Mouse (Mus musculus): ENCODE measurements around the gene Tnk1. TPM values are rescaled to one million over a fixed set of nuclear protein-coding genes. Genes with fewer than 3 reads are reported as not detected.
A peak's percentile ranks its signal among the peaks of the same experiment; 100 is the strongest.

Gene Tnk1
- polyA plus RNA-seq, 1 experiment from 2014 or later: 10.8 TPM

DNA sequence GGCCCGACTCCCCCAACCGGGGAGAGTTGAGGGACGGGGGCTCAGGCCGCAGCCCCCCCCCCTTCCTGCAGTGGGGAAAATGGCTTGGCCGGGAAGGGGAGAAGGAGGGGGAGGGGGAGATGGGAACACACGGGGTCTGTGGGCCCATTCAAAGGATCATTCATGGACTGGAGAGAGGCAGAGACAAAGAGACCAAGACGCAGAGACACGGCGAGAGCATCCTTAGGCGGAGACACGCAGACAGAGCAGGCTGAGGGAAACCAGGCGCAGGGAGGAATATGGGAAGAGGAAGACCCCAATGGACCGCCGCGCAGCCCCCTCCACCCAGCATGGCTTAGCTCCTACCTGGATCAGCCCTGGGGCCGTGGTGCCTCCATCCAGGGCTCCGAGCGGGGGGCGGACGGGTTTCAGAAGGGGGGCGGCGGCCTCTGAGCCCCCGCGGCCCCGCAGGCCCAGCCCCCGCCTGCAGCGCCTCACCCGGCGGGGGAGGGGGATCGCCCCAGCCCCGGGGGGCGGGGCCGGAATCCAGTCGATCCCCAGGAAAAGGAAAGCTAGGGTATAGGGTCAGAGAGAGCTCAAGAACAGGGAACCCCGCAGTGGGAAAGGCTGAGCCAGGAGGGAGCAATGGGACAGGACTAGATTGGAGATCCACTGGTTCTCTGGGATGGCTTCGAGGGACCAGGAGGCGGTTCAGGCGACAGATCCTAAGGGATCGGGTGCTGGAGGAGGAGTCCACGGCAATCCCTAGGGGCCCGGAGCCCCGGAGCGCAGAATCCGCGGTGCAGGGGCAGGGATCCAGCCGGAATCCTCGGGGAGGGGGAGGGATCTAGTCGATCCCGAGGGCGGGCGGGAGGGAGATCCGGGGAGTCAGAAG lies 21.6 kb downstream of the Tnk1 start:
- H3K27me3 ChIP-seq (ENCODE audit: control insufficient read depth, insufficient read depth, low read depth, low read length): peaks cover 15% of the 10 kb centered on the region
- H3K36me3 ChIP-seq (ENCODE audit: control insufficient read depth, insufficient read depth, low read length): peaks cover 2% of the 10 kb centered on the region; the same call in 1 of the 2 replicates
- H3K9me3 ChIP-seq (ENCODE audit: control insufficient read depth, low read length): no peaks in the 10 kb centered on the region
- 2% methylated on average over 44 of the region's 52 CpGs for WGBS
- peak overlapping the region; percentile 81 for H3K9ac ChIP-seq (ENCODE audit: low read length)
- ATAC-seq (ENCODE audit: low read depth): 0 out of 2 replicates have a peak, but pooled peaks have one; percentile 0
- H3K4me1 ChIP-seq (replicated peaks; ENCODE audit: control insufficient read depth, insufficient read depth, low read length): peaks cover 40% of the 10 kb centered on the region
- H3K4me2 ChIP-seq (ENCODE audit: low read depth, low read length): peak overlapping the region; percentile 98
- H3K4me3 ChIP-seq (ENCODE audit: low read length): peak overlapping the region; percentile 62
- peak overlapping the region; percentile 75 for H3K27ac ChIP-seq (ENCODE audit: low read length)

DNA sequence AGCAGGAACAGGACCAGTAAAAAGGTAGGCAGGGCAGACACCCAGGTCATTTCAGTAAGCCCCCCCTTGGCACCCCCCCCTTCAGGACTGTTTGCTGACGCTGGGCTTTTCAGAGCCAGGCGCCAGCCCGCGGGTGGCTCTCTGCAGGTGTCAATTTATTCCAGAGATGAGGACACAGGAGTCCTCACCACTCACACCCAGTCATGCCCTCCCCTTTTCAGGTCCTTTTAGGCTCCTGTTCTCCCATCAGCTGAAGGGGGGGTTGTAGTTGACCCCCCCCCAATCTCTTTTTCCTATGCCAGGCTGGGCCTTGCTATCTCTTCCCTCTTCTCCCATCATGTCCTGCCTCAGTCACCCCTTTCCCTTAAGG lies 22.6 kb downstream of the Tnk1 start:
- peak overlapping the region; percentile 98 for H3K4me2 ChIP-seq (ENCODE audit: low read depth, low read length)
- no peak overlapping the region for H3K27ac ChIP-seq (ENCODE audit: low read length)
- peaks cover 2% of the 10 kb centered on the region; the same call in 1 of the 2 replicates for H3K36me3 ChIP-seq (ENCODE audit: control insufficient read depth, insufficient read depth, low read length)
- no peak for ATAC-seq (ENCODE audit: low read depth)
- peaks cover 40% of the 10 kb centered on the region for H3K4me1 ChIP-seq (replicated peaks; ENCODE audit: control insufficient read depth, insufficient read depth, low read length)
- no peaks in the 10 kb centered on the region for H3K9me3 ChIP-seq (ENCODE audit: control insufficient read depth, low read length)
- 14% methylated on average over 4 of the region's 4 CpGs for WGBS
- no peak overlapping the region; the same call in 1 of the 2 replicates for H3K9ac ChIP-seq (ENCODE audit: low read length)
- H3K27me3 ChIP-seq (ENCODE audit: control insufficient read depth, insufficient read depth, low read depth, low read length): peaks cover 15% of the 10 kb centered on the region
- peak overlapping the region; percentile 62 for H3K4me3 ChIP-seq (ENCODE audit: low read length)

DNA sequence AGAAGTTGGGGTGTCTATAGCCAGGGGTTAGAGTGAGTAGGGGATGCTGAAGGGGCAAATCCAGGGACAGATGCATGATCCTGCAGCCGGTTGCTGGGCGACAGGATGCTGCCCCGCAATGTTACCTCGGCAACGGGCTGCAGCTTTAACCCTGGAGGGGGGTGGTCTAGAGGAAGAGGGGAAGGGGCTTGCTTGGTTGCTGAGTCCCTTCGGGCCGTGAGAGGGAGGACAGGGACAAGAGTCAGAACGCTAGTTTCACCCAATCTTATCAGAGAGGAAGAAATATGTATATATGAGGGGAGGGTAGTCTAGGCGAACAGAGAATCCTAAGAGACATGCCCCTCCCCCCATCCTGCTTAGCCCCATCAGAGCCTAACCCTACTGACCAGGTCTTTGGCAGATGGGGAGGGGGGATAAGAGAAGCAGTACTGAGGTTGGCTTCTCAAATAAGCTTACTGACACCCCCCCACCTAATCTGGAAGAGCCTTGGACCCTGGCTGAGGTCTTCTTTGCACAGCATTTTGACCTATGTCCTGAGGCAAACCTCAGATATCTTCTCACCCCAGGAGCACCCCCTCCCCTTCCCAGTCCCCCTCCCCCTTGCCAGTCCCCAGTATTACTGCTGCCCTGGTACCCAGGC lies 23.1 kb downstream of the Tnk1 start:
- Histone ChIP-seq H3K9ac (ENCODE audit: low read length) (no peak overlapping the region), H3K27ac (ENCODE audit: low read length) (no peak overlapping the region), H3K4me2 (ENCODE audit: low read depth, low read length) (peak overlapping the region; percentile 98), H3K4me3 (ENCODE audit: low read length) (peak overlapping the region; percentile 4; the same call in 1 of the 2 replicates), H3K9me3 (ENCODE audit: control insufficient read depth, low read length) (no peaks in the 10 kb centered on the region), H3K4me1 (replicated peaks; ENCODE audit: control insufficient read depth, insufficient read depth, low read length) (peaks cover 40% of the 10 kb centered on the region), H3K27me3 (ENCODE audit: control insufficient read depth, insufficient read depth, low read depth, low read length) (peaks cover 15% of the 10 kb centered on the region), H3K36me3 (ENCODE audit: control insufficient read depth, insufficient read depth, low read length) (peaks cover 2% of the 10 kb centered on the region; the same call in 1 of the 2 replicates)
- WGBS: 24% methylated on average over 9 of the region's 9 CpGs
- ATAC-seq (ENCODE audit: low read depth): no peak

DNA sequence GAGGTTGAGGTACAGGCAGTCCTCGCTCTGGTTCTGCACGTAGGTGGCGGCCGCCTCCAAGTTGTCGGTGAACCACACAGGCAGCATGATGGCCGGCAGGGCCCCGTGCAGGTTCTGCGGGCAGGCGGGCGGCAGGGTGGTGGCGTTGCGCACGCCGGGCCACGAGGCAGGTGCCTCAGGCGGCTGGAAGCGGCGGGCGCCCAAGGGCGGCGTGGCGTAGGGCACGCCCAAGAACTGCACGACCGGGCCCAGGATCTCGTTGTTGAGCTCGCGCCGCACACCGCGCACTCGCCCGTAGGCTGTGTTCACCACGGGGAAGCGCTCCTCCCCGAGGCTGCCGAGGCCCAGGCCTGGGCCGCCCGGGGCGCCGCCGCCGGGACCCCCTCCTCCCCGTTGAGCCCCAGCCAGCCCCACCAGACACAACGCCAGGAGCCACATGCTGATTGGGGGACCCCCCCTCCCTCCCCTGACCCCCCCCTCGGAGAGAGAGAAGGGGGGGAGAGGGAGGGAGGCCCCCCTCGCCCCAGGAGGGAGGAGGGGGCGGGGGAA lies 24.5 kb downstream of the Tnk1 start:
- peaks cover 15% of the 10 kb centered on the region for H3K27me3 ChIP-seq (ENCODE audit: control insufficient read depth, insufficient read depth, low read depth, low read length)
- peak overlapping the region; percentile 76 for H3K9ac ChIP-seq (ENCODE audit: low read length)
- peak overlapping the region; percentile 36; the same call in 1 of the 2 replicates for H3K27ac ChIP-seq (ENCODE audit: low read length)
- no peaks in the 10 kb centered on the region for H3K9me3 ChIP-seq (ENCODE audit: control insufficient read depth, low read length)
- peak overlapping the region; percentile 88 for H3K4me2 ChIP-seq (ENCODE audit: low read depth, low read length)
- peaks cover 34% of the 10 kb centered on the region for H3K4me1 ChIP-seq (replicated peaks; ENCODE audit: control insufficient read depth, insufficient read depth, low read length)
- WGBS: 7% methylated on average over 41 of the region's 48 CpGs
- peak overlapping the region; percentile 48 for H3K4me3 ChIP-seq (ENCODE audit: low read length)
- peaks cover 2% of the 10 kb centered on the region; the same call in 1 of the 2 replicates for H3K36me3 ChIP-seq (ENCODE audit: control insufficient read depth, insufficient read depth, low read length)
- ATAC-seq (ENCODE audit: low read depth): no peak

DNA sequence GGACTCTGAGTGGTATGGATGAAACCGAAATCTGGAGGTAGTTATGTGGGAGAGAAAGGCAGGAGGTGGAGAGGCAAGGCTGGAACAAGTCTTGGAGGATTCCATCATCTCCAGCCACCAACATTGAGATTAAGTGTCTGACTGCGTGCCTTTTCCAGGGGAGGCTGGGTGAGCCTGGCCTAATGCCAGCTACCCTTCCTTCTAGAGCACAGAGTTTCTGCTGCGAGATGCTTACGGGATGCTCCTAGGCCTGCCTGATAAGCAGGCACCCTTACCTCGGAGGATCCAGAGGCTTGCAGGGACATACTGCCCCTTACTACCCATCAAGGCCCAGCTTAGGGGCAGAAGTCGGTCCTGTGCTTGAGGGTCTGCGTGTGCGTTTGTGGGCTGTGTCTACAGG lies 25.0 kb downstream of the Tnk1 start:
- H3K4me3 ChIP-seq (ENCODE audit: low read length): peak overlapping the region; percentile 48
- WGBS: 52% methylated on average over 8 of the region's 8 CpGs
- H3K27ac ChIP-seq (ENCODE audit: low read length): peak overlapping the region; percentile 36; the same call in 1 of the 2 replicates
- peaks cover 33% of the 10 kb centered on the region for H3K4me1 ChIP-seq (replicated peaks; ENCODE audit: control insufficient read depth, insufficient read depth, low read length)
- H3K9me3 ChIP-seq (ENCODE audit: control insufficient read depth, low read length): no peaks in the 10 kb centered on the region
- peak overlapping the region; percentile 76 for H3K9ac ChIP-seq (ENCODE audit: low read length)
- H3K4me2 ChIP-seq (ENCODE audit: low read depth, low read length): peak overlapping the region; percentile 88
- peaks cover 15% of the 10 kb centered on the region for H3K27me3 ChIP-seq (ENCODE audit: control insufficient read depth, insufficient read depth, low read depth, low read length)
- no peak for ATAC-seq (ENCODE audit: low read depth)
- H3K36me3 ChIP-seq (ENCODE audit: control insufficient read depth, insufficient read depth, low read length): peaks cover 2% of the 10 kb centered on the region; the same call in 1 of the 2 replicates

DNA sequence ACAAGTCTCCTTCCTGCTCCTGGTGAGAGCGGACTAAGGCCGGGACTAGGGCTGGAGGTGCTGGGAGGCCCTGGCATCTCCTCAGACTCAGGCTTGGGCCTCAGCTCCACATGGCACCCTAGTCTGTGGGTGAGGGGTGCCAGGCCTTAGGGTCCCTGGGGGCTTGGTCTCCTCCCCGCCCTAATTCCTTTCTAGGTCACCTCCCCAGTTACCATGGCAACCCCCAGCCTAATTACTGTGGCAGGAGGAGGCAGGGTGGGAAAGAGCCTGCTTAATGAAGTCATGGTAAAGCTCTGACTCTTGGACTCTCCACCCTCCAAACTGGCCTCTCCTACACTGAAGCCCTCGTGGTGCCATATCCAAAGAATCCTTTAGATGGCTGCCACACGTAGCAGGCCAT lies 29.7 kb downstream of the Tnk1 start:
- peaks cover 19% of the 10 kb centered on the region; the same call in 1 of the 2 replicates for H3K36me3 ChIP-seq (ENCODE audit: control insufficient read depth, insufficient read depth, low read length)
- ATAC-seq (ENCODE audit: low read depth): no peak
- H3K27me3 ChIP-seq (ENCODE audit: control insufficient read depth, insufficient read depth, low read depth, low read length): peaks cover 4% of the 10 kb centered on the region; the same call in 1 of the 2 replicates
- H3K27ac ChIP-seq (ENCODE audit: low read length): no peak overlapping the region
- no peak overlapping the region for H3K9ac ChIP-seq (ENCODE audit: low read length)
- H3K4me2 ChIP-seq (ENCODE audit: low read depth, low read length): no peak overlapping the region
- no peak overlapping the region for H3K4me3 ChIP-seq (ENCODE audit: low read length)
- H3K9me3 ChIP-seq (ENCODE audit: control insufficient read depth, low read length): no peaks in the 10 kb centered on the region
- WGBS: 74% methylated on average over 5 of the region's 5 CpGs
- H3K4me1 ChIP-seq (replicated peaks; ENCODE audit: control insufficient read depth, insufficient read depth, low read length): peaks cover 4% of the 10 kb centered on the region

DNA sequence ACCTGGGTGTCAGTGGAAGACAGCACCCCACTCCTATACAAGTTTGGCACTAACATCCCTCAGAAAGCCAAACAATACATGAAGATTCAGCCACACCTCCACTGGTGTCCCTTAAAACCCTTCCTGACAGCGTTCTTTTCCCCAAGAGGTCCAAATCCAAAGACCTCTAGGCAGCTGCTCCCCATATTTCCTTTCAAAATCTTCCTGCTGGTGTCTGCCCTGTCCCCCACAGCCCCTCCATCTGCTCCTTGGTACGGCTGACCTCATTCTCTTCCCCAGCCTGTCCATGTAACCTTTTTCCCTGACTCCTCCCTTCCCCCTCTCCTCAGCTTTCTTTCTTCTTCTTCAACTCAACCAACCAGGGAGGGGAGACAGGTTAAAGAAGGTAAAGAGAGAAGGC lies 35.1 kb downstream of the Tnk1 start:
- no peaks in the 10 kb centered on the region for H3K27me3 ChIP-seq (ENCODE audit: control insufficient read depth, insufficient read depth, low read depth, low read length)
- no peak for ATAC-seq (ENCODE audit: low read depth)

DNA sequence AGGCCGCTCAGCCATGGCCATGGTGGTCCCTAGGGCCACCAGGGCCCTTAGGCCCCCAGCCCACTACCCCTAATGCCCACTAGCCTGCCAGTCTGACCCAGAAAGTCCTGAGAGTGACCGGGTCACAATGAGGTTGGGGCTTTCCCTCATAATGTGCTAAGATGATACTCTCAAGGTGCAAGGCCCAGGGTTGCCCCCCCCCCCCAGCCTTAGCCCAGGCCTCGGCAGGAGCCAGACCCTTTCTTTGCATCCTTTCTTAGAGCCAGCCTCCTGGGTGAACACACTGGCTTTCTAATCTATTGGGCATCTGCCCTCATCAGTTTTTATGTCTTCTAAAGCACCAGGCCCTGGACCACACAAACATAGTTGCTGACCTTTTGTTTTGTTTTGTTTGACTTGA lies 36.5 kb downstream of the Tnk1 start, which contains the start of gene Spem1:
TSS of gene Spem1 (minus strand) at position 101 of the 400 bp plus-strand sequence.
- H3K9ac ChIP-seq (ENCODE audit: low read length): no peak within 1 kb of the TSS
- no peak within 1 kb of the TSS for H3K27ac ChIP-seq (ENCODE audit: low read length)
- 0 out of 2 replicates have a peak, but pooled peaks cover 2% of the 10 kb centered on the region for H3K9me3 ChIP-seq (ENCODE audit: control insufficient read depth, low read length)
- no peaks in the 10 kb centered on the region for H3K4me1 ChIP-seq (replicated peaks; ENCODE audit: control insufficient read depth, insufficient read depth, low read length)
- peaks cover 10% of the 10 kb centered on the region; the same call in 1 of the 2 replicates for H3K36me3 ChIP-seq (ENCODE audit: control insufficient read depth, insufficient read depth, low read length)
- ATAC-seq (ENCODE audit: low read depth): no peak
- H3K27me3 ChIP-seq (ENCODE audit: control insufficient read depth, insufficient read depth, low read depth, low read length): no peaks in the 10 kb centered on the region
- H3K4me3 ChIP-seq (ENCODE audit: low read length): no peak within 1 kb of the TSS
- 78% methylated on average over 3 of the region's 3 CpGs for WGBS
- no peak within 1 kb of the TSS for H3K4me2 ChIP-seq (ENCODE audit: low read depth, low read length)

More for the DNA sequence above, 35.1 kb downstream of the Tnk1 start:
- H3K4me3 ChIP-seq (ENCODE audit: low read length): no peak overlapping the region
- no peak overlapping the region for H3K27ac ChIP-seq (ENCODE audit: low read length)
- no peaks in the 10 kb centered on the region for H3K9me3 ChIP-seq (ENCODE audit: control insufficient read depth, low read length)
- no peak overlapping the region for H3K9ac ChIP-seq (ENCODE audit: low read length)
- WGBS: 65% methylated on average over 2 of the region's 2 CpGs
- no peak overlapping the region for H3K4me2 ChIP-seq (ENCODE audit: low read depth, low read length)
- no peaks in the 10 kb centered on the region for H3K4me1 ChIP-seq (replicated peaks; ENCODE audit: control insufficient read depth, insufficient read depth, low read length)
- H3K36me3 ChIP-seq (ENCODE audit: control insufficient read depth, insufficient read depth, low read length): peaks cover 17% of the 10 kb centered on the region; the same call in 1 of the 2 replicates

DNA sequence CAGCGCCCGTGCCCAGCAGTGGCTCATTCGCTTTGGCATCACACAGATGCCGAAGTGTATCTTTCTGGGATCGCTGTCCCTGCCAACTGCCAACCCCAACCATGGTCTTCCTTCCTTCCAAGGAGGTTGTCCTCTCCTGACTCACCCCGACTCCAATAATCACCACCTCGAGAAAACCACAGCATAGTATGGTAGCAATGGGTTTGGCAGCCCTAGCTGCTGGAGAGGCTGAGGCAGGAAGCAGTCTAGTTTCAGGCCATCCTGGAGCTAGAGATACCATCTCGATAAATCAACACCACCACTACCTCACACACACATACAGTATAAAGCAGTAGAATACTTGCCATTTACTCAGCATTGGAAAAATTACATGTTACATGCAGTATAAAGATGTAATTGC lies 39.7 kb downstream of the Tnk1 start:
- WGBS: 86% methylated on average over 8 of the region's 8 CpGs
- Histone ChIP-seq H3K9ac (ENCODE audit: low read length) (no peak overlapping the region), H3K4me3 (ENCODE audit: low read length) (no peak overlapping the region), H3K4me2 (ENCODE audit: low read depth, low read length) (no peak overlapping the region), H3K27ac (ENCODE audit: low read length) (no peak overlapping the region), H3K27me3 (ENCODE audit: control insufficient read depth, insufficient read depth, low read depth, low read length) (no peaks in the 10 kb centered on the region), H3K9me3 (ENCODE audit: control insufficient read depth, low read length) (0 out of 2 replicates have a peak, but pooled peaks cover 2% of the 10 kb centered on the region), H3K36me3 (ENCODE audit: control insufficient read depth, insufficient read depth, low read length) (no peaks in the 10 kb centered on the region), H3K4me1 (replicated peaks; ENCODE audit: control insufficient read depth, insufficient read depth, low read length) (no peaks in the 10 kb centered on the region)
- no peak for ATAC-seq (ENCODE audit: low read depth)

Measured in lung, embryonic 16.5 days (tissue).